Mouse (Mus musculus): ENCODE data around the gene Chchd6. TPM values are rescaled to one million over a fixed set of nuclear protein-coding genes. Genes with fewer than 3 reads are reported as not detected.

Chchd6 gene
- polyA plus RNA-seq, 1 experiment from 2014 or later = 184 TPM

- Histone ChIP-seq H3K4me2 (ENCODE audit: low read length) (peak overlapping the region; percentile 87), H3K9me3 (replicated peaks; ENCODE audit: control insufficient read depth, low read length) (no peaks in the 10 kb centered on the region), H3K27me3 (replicated peaks; ENCODE audit: control insufficient read depth, insufficient read depth, low read length) (no peaks in the 10 kb centered on the region), H3K4me1 (ENCODE audit: control insufficient read depth, insufficient read depth, low read length) (peaks cover 25% of the 10 kb centered on the region), H3K4me3 (ENCODE audit: low read depth, low read length) (peak overlapping the region; percentile 97), H3K27ac (ENCODE audit: low read depth, low read length) (peak overlapping the region; percentile 79; the same call in 1 of the 2 replicates), H3K36me3 (ENCODE audit: control insufficient read depth, insufficient read depth, low read length) (peaks cover 16% of the 10 kb centered on the region), H3K9ac (ENCODE audit: low read length) (peak overlapping the region; percentile 98)
- 57% methylated on average over 8 of the region's 8 CpGs for WGBS
- no peak for DNase-seq (ENCODE audit: low spot score)
- no peak for ATAC-seq
Observed at GRCm38 (mm10) chr6:89360709-89361417, 234.6 kb downstream of the Chchd6 start.

GRCm38 (mm10) chr6:89359771-89360708 lies 235.4 kb downstream of the Chchd6 start:
- DNase-seq (ENCODE audit: low spot score) = peak; percentile 74
- H3K36me3 ChIP-seq (ENCODE audit: control insufficient read depth, insufficient read depth, low read length) = peaks cover 23% of the 10 kb centered on the region
- no peaks in the 10 kb centered on the region for H3K27me3 ChIP-seq (replicated peaks; ENCODE audit: control insufficient read depth, insufficient read depth, low read length)
- ATAC-seq = peak; percentile 5; the same call in 1 of the 2 replicates
- H3K27ac ChIP-seq (ENCODE audit: low read depth, low read length) = peak overlapping the region; percentile 72
- 32% methylated on average over 20 of the region's 20 CpGs for WGBS
- H3K4me3 ChIP-seq (ENCODE audit: low read depth, low read length) = peak overlapping the region; percentile 97
- peak overlapping the region; percentile 87 for H3K4me2 ChIP-seq (ENCODE audit: low read length)
- peak overlapping the region; percentile 98 for H3K9ac ChIP-seq (ENCODE audit: low read length)
- H3K9me3 ChIP-seq (replicated peaks; ENCODE audit: control insufficient read depth, low read length) = no peaks in the 10 kb centered on the region
- H3K4me1 ChIP-seq (ENCODE audit: control insufficient read depth, insufficient read depth, low read length) = peaks cover 29% of the 10 kb centered on the region

GRCm38 (mm10) chr6:89359192-89359591 lies 236.3 kb downstream of the Chchd6 start:
- H3K4me1 ChIP-seq (ENCODE audit: control insufficient read depth, insufficient read depth, low read length) = peaks cover 31% of the 10 kb centered on the region
- peak overlapping the region; percentile 87 for H3K4me2 ChIP-seq (ENCODE audit: low read length)
- H3K27ac ChIP-seq (ENCODE audit: low read depth, low read length) = peak overlapping the region; percentile 72; the same call in 1 of the 2 replicates
- H3K9ac ChIP-seq (ENCODE audit: low read length) = peak overlapping the region; percentile 98; the same call in 1 of the 2 replicates
- no peaks in the 10 kb centered on the region for H3K9me3 ChIP-seq (replicated peaks; ENCODE audit: control insufficient read depth, low read length)
- H3K27me3 ChIP-seq (replicated peaks; ENCODE audit: control insufficient read depth, insufficient read depth, low read length) = no peaks in the 10 kb centered on the region
- WGBS = 83% methylated on average over 3 of the region's 3 CpGs
- H3K36me3 ChIP-seq (ENCODE audit: control insufficient read depth, insufficient read depth, low read length) = peaks cover 31% of the 10 kb centered on the region
- 0 out of 2 replicates have a peak overlapping the region, but pooled peaks have one; percentile 97 for H3K4me3 ChIP-seq (ENCODE audit: low read depth, low read length)
- DNase-seq (ENCODE audit: low spot score) = no peak
- ATAC-seq = no peak

GRCm38 (mm10) chr6:89355661-89356060 lies 239.8 kb downstream of the Chchd6 start:
- Histone ChIP-seq H3K9ac (ENCODE audit: low read length) (0 out of 2 replicates have a peak overlapping the region, but pooled peaks have one; percentile 25), H3K27me3 (replicated peaks; ENCODE audit: control insufficient read depth, insufficient read depth, low read length) (no peaks in the 10 kb centered on the region), H3K4me3 (ENCODE audit: low read depth, low read length) (no peak overlapping the region), H3K4me2 (ENCODE audit: low read length) (0 out of 2 replicates have a peak overlapping the region, but pooled peaks have one; percentile 2), H3K9me3 (replicated peaks; ENCODE audit: control insufficient read depth, low read length) (no peaks in the 10 kb centered on the region), H3K36me3 (ENCODE audit: control insufficient read depth, insufficient read depth, low read length) (peaks cover 42% of the 10 kb centered on the region), H3K27ac (ENCODE audit: low read depth, low read length) (no peak overlapping the region), H3K4me1 (ENCODE audit: control insufficient read depth, insufficient read depth, low read length) (peaks cover 53% of the 10 kb centered on the region)
- 24% methylated on average over 7 of the region's 7 CpGs for WGBS
- DNase-seq (ENCODE audit: low spot score) = no peak
- no peak for ATAC-seq

- DNase-seq (ENCODE audit: low spot score) (no peak), ATAC-seq (no peak)
- Histone ChIP-seq H3K4me1 (ENCODE audit: control insufficient read depth, insufficient read depth, low read length) (peaks cover 47% of the 10 kb centered on the region), H3K36me3 (ENCODE audit: control insufficient read depth, insufficient read depth, low read length) (peaks cover 52% of the 10 kb centered on the region), H3K4me3 (ENCODE audit: low read depth, low read length) (no peak overlapping the region), H3K9ac (ENCODE audit: low read length) (no peak overlapping the region), H3K27me3 (replicated peaks; ENCODE audit: control insufficient read depth, insufficient read depth, low read length) (no peaks in the 10 kb centered on the region), H3K4me2 (ENCODE audit: low read length) (no peak overlapping the region), H3K27ac (ENCODE audit: low read depth, low read length) (no peak overlapping the region), H3K9me3 (replicated peaks; ENCODE audit: control insufficient read depth, low read length) (no peaks in the 10 kb centered on the region)
- 85% methylated on average over 12 of the region's 12 CpGs for WGBS
Observed at GRCm38 (mm10) chr6:89354726-89355125, 240.7 kb downstream of the Chchd6 start.

- H3K4me1 ChIP-seq (ENCODE audit: control insufficient read depth, insufficient read depth, low read length) = peaks cover 40% of the 10 kb centered on the region
- 82% methylated on average over 5 of the region's 5 CpGs for WGBS
Observed at GRCm38 (mm10) chr6:89354076-89354475, 241.4 kb downstream of the Chchd6 start.

GRCm38 (mm10) chr6:89353101-89353500 lies 242.4 kb downstream of the Chchd6 start:
- peaks cover 66% of the 10 kb centered on the region for H3K36me3 ChIP-seq (ENCODE audit: control insufficient read depth, insufficient read depth, low read length)

More at GRCm38 (mm10) chr6:89354076-89354475, 241.4 kb downstream of the Chchd6 start:
- ATAC-seq (no peak), DNase-seq (ENCODE audit: low spot score) (no peak)
- no peak overlapping the region for H3K9ac ChIP-seq (ENCODE audit: low read length)
- no peaks in the 10 kb centered on the region for H3K27me3 ChIP-seq (replicated peaks; ENCODE audit: control insufficient read depth, insufficient read depth, low read length)
- H3K4me3 ChIP-seq (ENCODE audit: low read depth, low read length) = no peak overlapping the region
- no peak overlapping the region for H3K4me2 ChIP-seq (ENCODE audit: low read length)
- no peaks in the 10 kb centered on the region for H3K9me3 ChIP-seq (replicated peaks; ENCODE audit: control insufficient read depth, low read length)
- no peak overlapping the region for H3K27ac ChIP-seq (ENCODE audit: low read depth, low read length)
- peaks cover 58% of the 10 kb centered on the region for H3K36me3 ChIP-seq (ENCODE audit: control insufficient read depth, insufficient read depth, low read length)

GRCm38 (mm10) chr6:89351441-89352137 lies 243.9 kb downstream of the Chchd6 start:
- Histone ChIP-seq H3K4me3 (ENCODE audit: low read depth, low read length) (no peak overlapping the region), H3K4me2 (ENCODE audit: low read length) (no peak overlapping the region), H3K27me3 (replicated peaks; ENCODE audit: control insufficient read depth, insufficient read depth, low read length) (no peaks in the 10 kb centered on the region), H3K9ac (ENCODE audit: low read length) (no peak overlapping the region), H3K27ac (ENCODE audit: low read depth, low read length) (peak overlapping the region; percentile 53; the same call in 1 of the 2 replicates), H3K9me3 (replicated peaks; ENCODE audit: control insufficient read depth, low read length) (no peaks in the 10 kb centered on the region), H3K4me1 (ENCODE audit: control insufficient read depth, insufficient read depth, low read length) (peaks cover 37% of the 10 kb centered on the region), H3K36me3 (ENCODE audit: control insufficient read depth, insufficient read depth, low read length) (peaks cover 72% of the 10 kb centered on the region)
- WGBS = 16% methylated on average over 5 of the region's 5 CpGs
- DNase-seq (ENCODE audit: low spot score) (peak; percentile 94), ATAC-seq (peak; percentile 87)

More at GRCm38 (mm10) chr6:89353101-89353500, 242.4 kb downstream of the Chchd6 start:
- ATAC-seq (no peak), DNase-seq (ENCODE audit: low spot score) (no peak)
- no peaks in the 10 kb centered on the region for H3K27me3 ChIP-seq (replicated peaks; ENCODE audit: control insufficient read depth, insufficient read depth, low read length)
- no peak overlapping the region for H3K27ac ChIP-seq (ENCODE audit: low read depth, low read length)
- no peak overlapping the region for H3K4me2 ChIP-seq (ENCODE audit: low read length)
- peaks cover 37% of the 10 kb centered on the region for H3K4me1 ChIP-seq (ENCODE audit: control insufficient read depth, insufficient read depth, low read length)
- 68% methylated on average over 8 of the region's 8 CpGs for whole genome bisulfite sequencing
- no peak overlapping the region for H3K4me3 ChIP-seq (ENCODE audit: low read depth, low read length)
- no peak overlapping the region for H3K9ac ChIP-seq (ENCODE audit: low read length)
- no peaks in the 10 kb centered on the region for H3K9me3 ChIP-seq (replicated peaks; ENCODE audit: control insufficient read depth, low read length)
